13 mouse cellular contexts compared by ENCODE assay signal in the genomic region with DNA sequence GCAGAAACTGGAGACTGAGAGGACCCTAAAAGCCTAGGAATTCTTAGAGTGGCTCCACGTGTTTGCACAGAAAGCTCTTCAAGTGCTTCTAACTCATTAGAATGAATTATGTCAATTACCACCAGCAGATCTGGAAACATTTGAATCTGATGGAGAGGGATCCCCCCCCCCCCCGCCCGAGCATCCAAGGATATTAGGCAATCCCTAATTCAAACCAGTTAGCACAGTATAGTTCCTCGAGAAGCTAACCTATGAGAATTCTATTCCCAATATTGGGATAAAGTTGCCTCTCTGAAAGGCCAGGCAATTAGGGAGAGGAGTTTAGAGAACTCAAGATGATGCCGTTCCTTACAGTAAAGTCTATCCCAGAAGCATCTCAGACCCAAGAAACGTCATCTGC.
"Had no signal": no experiment of that assay in that cellular context is flagged by ENCODE, and none has a peak within 500 bp of the region (broad histone marks: within the 10 kb centered on the region; RNA-seq: fewer than 3 reads in every experiment).

No protein-coding gene starts in this region.

- H3K27me3 ChIP-seq: midbrain, embryonic 12.5 days; stomach, embryonic 15.5 days had no signal

- H3K36me3 ChIP-seq: midbrain, embryonic 10.5 days; midbrain, embryonic 12.5 days; stomach, embryonic 15.5 days had no signal

- H3K4me2 ChIP-seq: lung, embryonic 14.5 days; midbrain, embryonic 12.5 days; stomach, embryonic 15.5 days had no signal

- H3K4me3 ChIP-seq: midbrain, embryonic 10.5 days; midbrain, embryonic 12.5 days; stomach, embryonic 15.5 days had no signal

- DNase-seq: lung, adult 18-20 months; lung, embryonic 14.5 days; lung, postnatal 10 days; lung, postnatal 4 days; midbrain, embryonic 14.5 days; right cerebral cortex, postnatal 14 days; thymus, adult 2 months; thymus, postnatal 25 days; thymus, postnatal 4 days had no signal

- H3K4me1 ChIP-seq: midbrain, embryonic 10.5 days; stomach, embryonic 15.5 days had no signal

- H3K9me3 ChIP-seq: midbrain, embryonic 10.5 days; midbrain, embryonic 12.5 days; stomach, embryonic 15.5 days had no signal

- H3K27ac ChIP-seq: midbrain, embryonic 10.5 days; stomach, embryonic 15.5 days; stomach, postnatal 0 days had no signal

- H3K9ac ChIP-seq: lung, embryonic 14.5 days; midbrain, embryonic 12.5 days; stomach, embryonic 15.5 days had no signal
